Mouse (Mus musculus): ENCODE results near the gene Myom1. TPM values are rescaled to one million over a fixed set of nuclear protein-coding genes. Genes with fewer than 3 reads are reported as not detected.

Myom1 gene
- polyA plus RNA-seq, 1 experiment from 2014 or later = 1.3 TPM

GRCm38 (mm10) chr17:70985501-70986354 is 16.7 kb upstream of the Myom1 start:
- Histone ChIP-seq H3K9me3 (replicated peaks) (no peaks in the 10 kb centered on the region), H3K4me1 (peaks cover 25% of the 10 kb centered on the region), H3K9ac (no peak overlapping the region), H3K36me3 (ENCODE audit: poor library complexity, severe bottlenecking) (peaks cover 32% of the 10 kb centered on the region), H3K27me3 (no peaks in the 10 kb centered on the region), H3K4me3 (no peak overlapping the region), H3K4me2 (no peak overlapping the region), H3K27ac (no peak overlapping the region)
- 94% methylated on average over 15 of the region's 15 CpGs for WGBS
- no peak for ATAC-seq

DNA sequence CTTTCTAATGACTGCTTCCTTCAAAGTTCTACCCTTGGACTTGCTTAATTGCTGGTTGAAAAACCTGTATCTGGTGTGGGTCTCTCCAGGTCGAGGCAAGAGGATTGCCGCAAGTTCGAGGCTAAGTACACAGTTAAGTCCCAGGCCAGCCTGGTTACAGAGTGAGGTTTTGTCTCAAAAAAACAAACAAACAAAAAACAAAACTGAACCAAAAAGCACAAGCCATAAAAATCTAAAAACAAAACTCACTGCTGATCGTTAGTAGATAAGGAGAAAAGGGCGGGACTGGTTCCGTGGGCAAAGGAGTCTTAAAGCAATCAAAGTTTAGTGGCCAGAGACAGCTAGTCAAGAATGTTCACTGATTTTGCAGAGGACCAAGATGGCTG is 16.1 kb upstream of the Myom1 start:
- 94% methylated on average over 6 of the region's 6 CpGs for WGBS
- Histone ChIP-seq H3K36me3 (ENCODE audit: poor library complexity, severe bottlenecking) (peaks cover 26% of the 10 kb centered on the region), H3K27me3 (no peaks in the 10 kb centered on the region), H3K9me3 (replicated peaks) (no peaks in the 10 kb centered on the region), H3K4me3 (no peak overlapping the region), H3K27ac (no peak overlapping the region), H3K4me2 (no peak overlapping the region), H3K4me1 (peaks cover 29% of the 10 kb centered on the region), H3K9ac (no peak overlapping the region)
- ATAC-seq = no peak

DNA sequence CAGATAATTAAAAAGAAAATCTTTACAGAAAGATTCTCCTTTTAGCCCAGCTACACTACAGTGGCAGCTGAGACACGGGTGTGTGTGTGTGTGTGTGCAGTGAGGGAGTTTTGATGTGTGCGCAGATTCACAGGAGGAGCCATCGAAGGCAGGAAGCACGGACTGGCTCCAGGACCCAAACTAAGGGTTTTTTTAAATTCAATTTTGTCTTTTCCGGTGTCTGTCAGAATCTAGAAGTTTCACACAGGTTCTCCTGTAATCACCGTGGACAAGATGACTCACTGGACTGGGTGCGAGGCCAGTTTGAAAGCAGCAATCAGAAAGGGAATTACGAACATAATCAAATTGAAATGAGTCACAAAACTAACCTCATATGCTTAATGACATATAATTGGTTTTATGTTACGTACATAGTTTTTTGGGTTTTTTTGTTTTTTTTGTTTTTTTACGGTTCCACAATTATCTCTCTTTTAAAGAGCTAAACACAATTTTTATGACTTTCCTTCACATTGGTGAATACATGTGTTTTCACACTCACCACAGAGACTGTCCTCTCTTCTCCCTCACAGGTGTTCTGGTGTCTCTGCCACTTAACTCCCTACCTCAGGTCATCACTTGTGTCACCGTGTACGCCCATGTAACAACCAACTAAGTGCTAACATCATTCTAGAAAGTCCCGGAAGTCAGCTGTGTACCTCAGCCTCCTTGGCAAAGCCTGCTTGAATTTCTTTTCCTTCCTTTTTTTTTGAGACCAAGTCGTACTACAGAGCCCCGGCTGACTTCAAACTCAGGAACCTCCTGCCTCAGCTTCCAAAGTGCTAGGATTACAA is 15.4 kb upstream of the Myom1 start:
- WGBS = 92% methylated on average over 15 of the region's 15 CpGs
- no peak overlapping the region for H3K4me3 ChIP-seq
- peaks cover 22% of the 10 kb centered on the region for H3K36me3 ChIP-seq (ENCODE audit: poor library complexity, severe bottlenecking)
- no peak overlapping the region for H3K4me2 ChIP-seq
- H3K27me3 ChIP-seq = no peaks in the 10 kb centered on the region
- ATAC-seq = no peak
- no peak overlapping the region for H3K9ac ChIP-seq
- no peaks in the 10 kb centered on the region for H3K9me3 ChIP-seq (replicated peaks)
- H3K4me1 ChIP-seq = peaks cover 33% of the 10 kb centered on the region
- H3K27ac ChIP-seq = no peak overlapping the region

- Histone ChIP-seq H3K9me3 (replicated peaks) (no peaks in the 10 kb centered on the region), H3K9ac (0 out of 2 replicates have a peak overlapping the region, but pooled peaks have one; percentile 5), H3K4me2 (peak overlapping the region; percentile 72; the same call in 1 of the 2 replicates), H3K36me3 (ENCODE audit: poor library complexity, severe bottlenecking) (peaks cover 15% of the 10 kb centered on the region; the same call in 1 of the 2 replicates), H3K4me1 (peaks cover 35% of the 10 kb centered on the region), H3K27ac (no peak overlapping the region), H3K4me3 (no peak overlapping the region), H3K27me3 (no peaks in the 10 kb centered on the region)
- ATAC-seq = no peak
- 91% methylated on average over 12 of the region's 12 CpGs for WGBS
Observed at GRCm38 (mm10) chr17:70988337-70988767, 14.1 kb upstream of the Myom1 start.

DNA sequence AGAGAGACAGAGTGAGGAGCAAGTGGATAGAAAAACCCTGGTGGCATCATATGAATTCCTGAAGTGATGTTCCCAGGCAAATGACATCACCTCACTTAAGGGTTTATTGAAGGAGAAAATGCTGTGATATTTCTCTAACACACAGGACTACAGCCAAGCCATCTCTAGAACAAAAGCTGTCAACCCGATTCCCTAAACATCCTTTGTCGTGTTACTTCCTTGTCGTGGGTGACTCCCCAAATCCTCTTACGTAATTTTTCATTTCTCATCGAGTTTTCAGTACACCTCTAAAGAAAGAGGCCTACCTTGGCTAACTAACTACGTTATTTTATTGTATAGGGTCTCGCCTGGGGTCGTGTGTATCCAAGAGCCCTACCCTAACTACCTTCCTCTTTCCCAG is 13.0 kb upstream of the Myom1 start:
- H3K27ac ChIP-seq = 0 out of 2 replicates have a peak overlapping the region, but pooled peaks have one; percentile 3

DNA sequence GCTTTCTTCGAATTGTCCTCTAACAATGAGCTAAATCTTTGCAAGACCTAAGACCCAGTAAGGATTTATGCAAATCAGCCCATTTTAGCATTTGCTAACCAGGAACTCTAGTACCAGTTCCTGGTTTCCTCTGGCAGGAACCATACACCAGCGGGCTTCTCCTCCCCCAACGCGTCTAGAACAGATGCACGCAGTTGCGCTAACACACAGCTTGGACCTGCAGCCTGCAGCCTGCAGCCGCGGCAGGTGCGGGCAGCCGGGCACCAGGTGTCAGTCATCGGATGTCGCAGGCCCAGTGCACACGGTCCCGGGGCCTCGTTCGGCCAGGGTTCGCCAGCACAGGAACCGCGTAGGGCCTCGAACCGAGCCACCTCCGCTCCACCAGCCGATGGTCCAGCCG is 12.4 kb upstream of the Myom1 start:
- H3K4me3 ChIP-seq = peak overlapping the region; percentile 95
- no peaks in the 10 kb centered on the region for H3K9me3 ChIP-seq (replicated peaks)
- peaks cover 47% of the 10 kb centered on the region for H3K4me1 ChIP-seq
- H3K27me3 ChIP-seq = no peaks in the 10 kb centered on the region
- H3K27ac ChIP-seq = peak overlapping the region; percentile 93
- under 1% methylated on average over 24 of the region's 24 CpGs for WGBS
- ATAC-seq = peak; percentile 71
- H3K9ac ChIP-seq = peak overlapping the region; percentile 94
- H3K36me3 ChIP-seq (ENCODE audit: poor library complexity, severe bottlenecking) = peaks cover 19% of the 10 kb centered on the region
- peak overlapping the region; percentile 72 for H3K4me2 ChIP-seq

More for the DNA sequence above, 13.0 kb upstream of the Myom1 start:
- 43% methylated on average over 8 of the region's 8 CpGs for WGBS
- Histone ChIP-seq H3K9ac (peak overlapping the region; percentile 94), H3K36me3 (ENCODE audit: poor library complexity, severe bottlenecking) (peaks cover 19% of the 10 kb centered on the region), H3K4me3 (peak overlapping the region; percentile 95), H3K9me3 (replicated peaks) (no peaks in the 10 kb centered on the region), H3K4me2 (peak overlapping the region; percentile 72), H3K4me1 (peaks cover 46% of the 10 kb centered on the region), H3K27me3 (no peaks in the 10 kb centered on the region)
- no peak for ATAC-seq

- WGBS = 1% methylated on average over 67 of the region's 70 CpGs
- peaks cover 47% of the 10 kb centered on the region for H3K4me1 ChIP-seq
- H3K9me3 ChIP-seq (replicated peaks) = no peaks in the 10 kb centered on the region
- peak overlapping the region; percentile 93 for H3K27ac ChIP-seq
- ATAC-seq = peak; percentile 94
- H3K36me3 ChIP-seq (ENCODE audit: poor library complexity, severe bottlenecking) = peaks cover 16% of the 10 kb centered on the region
- peak overlapping the region; percentile 94 for H3K9ac ChIP-seq
- peak overlapping the region; percentile 95 for H3K4me3 ChIP-seq
- no peaks in the 10 kb centered on the region for H3K27me3 ChIP-seq
- peak overlapping the region; percentile 72 for H3K4me2 ChIP-seq
Observed at GRCm38 (mm10) chr17:70990403-70991303, 11.8 kb upstream of the Myom1 start.

- Histone ChIP-seq H3K27ac (no peak overlapping the region), H3K4me2 (no peak overlapping the region), H3K27me3 (no peaks in the 10 kb centered on the region), H3K36me3 (ENCODE audit: poor library complexity, severe bottlenecking) (peaks cover 16% of the 10 kb centered on the region), H3K4me3 (no peak overlapping the region), H3K9me3 (replicated peaks) (no peaks in the 10 kb centered on the region), H3K4me1 (peaks cover 47% of the 10 kb centered on the region), H3K9ac (no peak overlapping the region)
- WGBS = 88% methylated on average over 16 of the region's 16 CpGs
- no peak for ATAC-seq
Observed at GRCm38 (mm10) chr17:70991706-70992625, 10.5 kb upstream of the Myom1 start.

DNA sequence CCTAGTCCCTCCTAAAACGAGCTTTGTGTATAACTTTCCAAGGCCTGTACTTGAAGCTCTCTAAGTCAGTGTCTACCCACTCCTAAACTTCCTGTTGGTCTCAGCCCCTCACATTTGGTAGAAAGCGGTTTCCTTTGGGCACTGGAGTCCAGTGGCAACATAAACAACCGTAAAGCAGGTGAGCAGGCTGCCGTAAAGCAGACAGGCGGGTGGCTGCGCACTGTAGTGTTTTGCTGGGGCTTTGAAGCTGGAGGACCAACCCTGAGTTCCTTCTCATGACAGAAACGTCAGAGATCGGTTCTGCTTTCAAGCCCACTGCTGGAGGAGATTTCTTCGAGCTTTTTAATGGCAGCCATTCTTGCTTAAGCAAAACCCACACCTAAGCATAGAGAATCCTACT is 9.8 kb upstream of the Myom1 start:
- Histone ChIP-seq H3K4me3 (no peak overlapping the region), H3K27ac (no peak overlapping the region), H3K36me3 (ENCODE audit: poor library complexity, severe bottlenecking) (peaks cover 16% of the 10 kb centered on the region), H3K4me2 (no peak overlapping the region), H3K9me3 (replicated peaks) (no peaks in the 10 kb centered on the region), H3K27me3 (no peaks in the 10 kb centered on the region), H3K4me1 (peaks cover 44% of the 10 kb centered on the region), H3K9ac (no peak overlapping the region)
- no peak for ATAC-seq
- 78% methylated on average over 9 of the region's 9 CpGs for WGBS

GRCm38 (mm10) chr17:70993385-70993807 is 9.0 kb upstream of the Myom1 start:
- 17% methylated on average over 3 of the region's 3 CpGs for WGBS
- Histone ChIP-seq H3K4me2 (no peak overlapping the region), H3K36me3 (ENCODE audit: poor library complexity, severe bottlenecking) (peaks cover 14% of the 10 kb centered on the region), H3K9me3 (replicated peaks) (no peaks in the 10 kb centered on the region), H3K4me3 (no peak overlapping the region), H3K4me1 (peaks cover 37% of the 10 kb centered on the region), H3K27ac (no peak overlapping the region; the same call in 1 of the 2 replicates), H3K9ac (no peak overlapping the region), H3K27me3 (no peaks in the 10 kb centered on the region)
- ATAC-seq = no peak

Data from forebrain, embryonic 13.5 days (tissue).